Mouse (Mus musculus): ENCODE data around the gene Btbd35f6. TPM values are rescaled to one million over a fixed set of nuclear protein-coding genes. Genes with fewer than 3 reads are reported as not detected.

Btbd35f6 gene
- polyA plus RNA-seq (2015; fragmentation: Illumina TruSeq; extraction: RNeasy Lipid Tissue Mini Kit (QIAGEN cat#74804); ENCODE audit: insufficient read depth, low read depth, low replicate concordance) = not detected

DNA sequence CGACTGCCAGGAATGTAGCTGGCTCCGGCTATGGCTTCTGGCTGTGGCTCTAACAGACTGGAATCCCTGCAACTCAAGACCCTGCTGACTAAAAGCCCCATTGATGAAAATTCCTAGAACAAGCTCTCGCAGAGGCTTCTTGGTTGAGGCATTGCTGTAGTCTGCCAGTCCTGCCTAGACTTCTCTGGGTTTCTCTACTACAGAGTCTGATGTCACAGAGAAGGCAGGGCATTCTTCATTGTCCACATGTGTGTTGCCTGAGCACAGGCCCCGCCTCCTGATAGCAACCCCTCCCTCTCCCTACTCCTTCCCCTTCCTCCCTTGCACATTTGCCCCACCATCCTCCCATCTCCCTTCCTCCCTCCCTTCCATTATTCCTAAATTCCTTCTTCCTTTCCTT, at the start of gene Btbd35f6:
Gene Btbd35f6, minus strand, starts transcription at position 101 of the 400 bp plus-strand sequence.

GRCm38 (mm10) chrX:33986716-33987115, 30.4 kb upstream of the Btbd35f6 start, which contains the start of gene Gm21870:
Gm21870 (minus strand) TSS chrX:33986816.

Other genes with a start within 250 kb of the Btbd35f6 start
- gene Gm21870, start 30.3 kb upstream of the Btbd35f6 start, polyA plus RNA-seq (2015; fragmentation: Illumina TruSeq; extraction: RNeasy Lipid Tissue Mini Kit (QIAGEN cat#74804); ENCODE audit: insufficient read depth, low read depth, low replicate concordance) = not detected
- not detected for gene Btbd35f9, start 205.0 kb upstream of the Btbd35f6 start, polyA plus RNA-seq (2015; fragmentation: Illumina TruSeq; extraction: RNeasy Lipid Tissue Mini Kit (QIAGEN cat#74804); ENCODE audit: insufficient read depth, low read depth, low replicate concordance)